Mouse (Mus musculus) cerebellum, adult 9-11 months (tissue): ENCODE data around the gene Dus1l.
A peak's percentile ranks its signal among the peaks of the same experiment; 100 is the strongest.
"Not testable (repeated sequence)": the region's sequence is repeated elsewhere in the genome, so short reads cannot be mapped to it uniquely, and the experiment has no call there.

Source experiments
- DNase-seq: peaks from one replicate; pipeline ENCODE4 v3.0.0; 2022

Dus1l gene

DNA sequence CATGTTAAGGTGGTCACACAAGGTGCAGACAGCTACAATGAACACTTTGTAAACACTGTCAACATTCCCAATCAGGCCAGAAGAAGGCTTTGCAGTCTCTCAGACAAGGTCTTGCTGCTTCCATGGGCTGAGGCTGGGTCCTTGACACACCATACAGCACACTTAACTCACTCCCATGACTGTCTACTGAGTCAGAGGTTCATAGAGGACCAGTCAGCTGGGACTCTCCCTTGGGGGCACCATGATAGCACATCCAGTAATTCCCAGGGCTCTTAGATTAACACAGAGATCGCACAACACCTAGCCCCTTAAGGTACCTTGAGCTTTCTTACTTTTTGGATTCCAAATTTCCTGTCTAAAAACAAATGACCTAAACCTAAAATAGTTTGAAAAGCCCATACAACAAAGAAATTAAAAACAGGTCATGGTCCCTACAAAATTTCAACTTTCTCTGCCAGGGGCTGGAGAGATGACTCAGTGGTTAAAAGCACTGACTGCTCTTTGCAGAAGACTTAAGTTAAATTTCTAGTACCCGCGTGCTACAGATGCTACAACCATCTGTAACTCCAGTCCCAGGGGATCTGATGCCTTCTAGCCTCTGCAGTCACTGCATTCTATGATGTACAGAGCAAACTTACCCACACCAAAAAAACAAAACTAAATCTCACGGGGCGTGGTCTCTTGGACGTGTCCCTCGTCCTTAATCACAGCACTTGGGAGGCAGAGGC, 22.6 kb downstream of the Dus1l start:
- no peak for DNase-seq

DNA sequence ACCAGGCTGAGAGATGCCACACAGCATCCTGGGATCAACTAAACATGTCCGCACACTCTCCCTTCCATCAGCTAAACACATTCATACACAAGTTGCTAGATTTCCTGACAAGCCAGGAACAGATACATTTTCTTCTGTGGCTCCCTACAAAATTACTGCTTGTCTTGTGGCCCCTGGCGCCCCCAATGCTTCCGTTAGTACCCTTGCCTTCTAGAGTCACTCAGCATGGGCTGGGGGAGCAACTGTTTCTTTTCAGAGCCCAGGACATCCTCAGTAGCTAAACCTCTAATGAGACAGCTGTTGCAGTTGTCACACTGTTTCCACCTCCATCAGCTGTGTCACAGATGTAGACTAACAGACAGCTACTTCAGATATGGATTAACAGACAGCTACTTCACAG, 23.5 kb downstream of the Dus1l start:
- no peak for DNase-seq

GRCm38 (mm10) chr11:120768206-120768605, 28.0 kb downstream of the Dus1l start:
- DNase-seq, result no peak

GRCm38 (mm10) chr11:120767023-120767422, 29.2 kb downstream of the Dus1l start:
- not testable (repeated sequence) for DNase-seq

DNA sequence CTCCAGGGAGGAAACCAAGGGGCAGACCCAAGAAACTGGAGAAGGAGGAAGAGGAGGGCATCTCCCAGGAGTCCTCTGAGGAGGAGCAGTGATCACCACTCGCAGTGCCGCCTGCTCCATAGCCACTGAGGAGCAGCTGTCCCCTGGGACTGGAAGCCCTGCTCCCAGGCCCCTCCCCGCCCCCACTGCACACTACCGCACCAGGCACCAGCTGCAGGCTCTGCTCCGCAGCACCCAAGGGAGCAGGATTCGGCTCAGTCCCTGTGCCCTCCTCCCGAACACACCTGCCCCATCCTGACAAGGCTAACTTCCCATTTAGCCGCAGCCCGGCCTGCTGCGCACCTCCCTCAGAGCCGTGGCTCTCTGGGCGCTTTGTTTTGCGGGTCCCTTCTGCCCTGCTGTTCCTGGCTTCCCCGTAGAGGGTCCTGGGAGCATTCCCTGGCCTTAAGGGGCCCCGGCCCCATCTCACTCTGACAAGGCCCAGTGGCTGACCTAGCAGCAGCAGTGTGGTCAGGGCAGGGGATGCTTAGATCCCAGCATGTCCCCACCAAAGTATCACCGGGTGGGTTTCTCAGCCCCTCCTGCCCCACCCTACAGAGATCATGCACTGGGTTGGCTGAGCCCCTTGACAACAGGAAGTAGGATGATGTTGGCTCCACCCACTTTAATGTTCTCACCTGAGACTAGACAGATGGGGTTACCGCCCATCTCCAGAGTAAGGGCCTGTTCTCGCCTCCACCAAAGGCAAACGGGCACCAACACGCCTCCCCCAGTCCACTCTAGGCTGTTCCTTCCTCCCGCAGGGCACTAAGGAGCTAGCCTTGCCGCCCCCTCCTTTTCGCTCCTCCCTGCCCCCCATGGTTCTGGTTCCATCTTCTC, 32.8 kb downstream of the Dus1l start:
- peak; percentile 18 for DNase-seq

GRCm38 (mm10) chr11:120762672-120763041, 33.5 kb downstream of the Dus1l start, which contains the start of gene Hmga1b:
Gene Hmga1b, plus strand, starts transcription at chr11:120762794.
- DNase-seq, result not testable (repeated sequence)

DNA sequence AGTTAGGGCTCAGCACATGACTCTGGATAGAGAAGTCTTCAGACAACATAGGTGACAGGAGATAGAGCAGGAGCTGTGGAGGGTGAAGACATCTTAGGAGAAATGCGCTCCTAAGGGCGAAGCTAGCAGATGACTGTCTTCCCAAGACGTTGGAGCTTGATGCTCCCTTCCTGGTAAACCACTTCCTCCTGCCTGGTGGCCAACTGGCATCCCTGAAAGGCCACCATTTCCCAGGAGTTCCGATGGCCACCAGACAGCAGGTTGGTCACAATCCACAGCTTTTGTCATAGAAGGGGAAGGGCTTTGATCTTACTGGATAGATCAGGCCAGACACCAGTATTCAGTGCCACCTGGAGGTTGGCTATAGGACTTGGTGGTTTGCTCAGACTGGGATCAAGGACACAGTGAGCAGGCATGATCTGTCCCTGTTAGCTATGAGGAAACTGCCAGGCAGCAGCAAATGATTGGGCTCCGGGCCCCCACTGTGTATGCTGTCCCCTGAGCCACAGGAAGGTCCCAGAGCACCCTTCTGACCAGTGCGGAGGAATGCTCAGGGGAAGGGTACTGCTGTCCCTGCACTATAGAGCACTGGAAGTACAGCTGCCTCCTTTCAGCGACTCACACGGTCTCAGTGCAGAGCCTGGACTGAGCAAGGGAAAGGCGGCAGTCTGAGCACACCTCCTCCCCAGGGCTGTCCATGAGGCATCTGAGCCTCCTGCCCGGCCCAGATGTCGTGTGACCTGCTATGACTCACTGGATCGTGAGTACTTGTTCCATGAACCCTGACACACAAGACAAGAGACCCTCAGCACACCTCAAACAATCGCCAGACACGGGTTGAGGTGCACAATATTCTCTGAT, 34.2 kb downstream of the Dus1l start:
- DNase-seq, result no peak

DNA sequence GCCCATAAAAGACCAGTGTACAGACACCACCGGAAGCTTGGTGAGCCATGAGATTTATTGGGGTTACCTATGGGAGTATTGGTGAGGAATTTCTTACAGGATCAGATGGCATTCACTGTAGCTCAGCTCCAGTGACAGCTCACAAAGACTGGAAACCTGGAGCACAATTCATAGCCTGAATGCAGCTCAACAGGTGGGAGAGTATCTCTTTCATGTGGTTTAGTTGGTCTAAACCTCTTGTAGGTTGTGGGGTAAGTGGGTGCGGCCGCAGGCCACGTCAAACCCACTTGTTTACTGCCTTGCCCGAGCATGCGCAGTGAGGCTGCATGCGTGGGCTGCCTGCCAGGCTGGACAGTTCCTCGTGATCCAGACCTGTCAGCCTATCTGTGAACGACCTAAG, 36.0 kb downstream of the Dus1l start:
- DNase-seq, result no peak

DNA sequence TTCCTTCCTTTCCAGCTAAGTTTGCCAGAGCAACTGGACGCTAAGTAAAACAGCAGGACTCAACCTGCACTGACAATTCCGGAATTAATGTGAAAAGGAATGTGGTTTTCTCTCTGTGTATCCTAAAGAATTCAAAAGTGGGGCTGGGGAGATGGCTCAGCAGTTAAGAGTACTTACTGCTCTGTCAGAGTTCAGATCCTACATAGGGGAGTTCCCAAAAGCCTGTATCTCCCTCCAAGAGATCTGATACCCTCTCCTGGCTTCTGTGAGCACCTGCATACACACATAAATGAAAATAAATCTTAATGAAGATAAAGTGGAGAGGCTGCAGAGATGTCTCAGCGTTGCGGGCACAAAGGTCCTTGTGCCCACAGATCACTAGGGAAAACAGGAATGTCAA, 44.6 kb downstream of the Dus1l start:
- no peak for DNase-seq

DNA sequence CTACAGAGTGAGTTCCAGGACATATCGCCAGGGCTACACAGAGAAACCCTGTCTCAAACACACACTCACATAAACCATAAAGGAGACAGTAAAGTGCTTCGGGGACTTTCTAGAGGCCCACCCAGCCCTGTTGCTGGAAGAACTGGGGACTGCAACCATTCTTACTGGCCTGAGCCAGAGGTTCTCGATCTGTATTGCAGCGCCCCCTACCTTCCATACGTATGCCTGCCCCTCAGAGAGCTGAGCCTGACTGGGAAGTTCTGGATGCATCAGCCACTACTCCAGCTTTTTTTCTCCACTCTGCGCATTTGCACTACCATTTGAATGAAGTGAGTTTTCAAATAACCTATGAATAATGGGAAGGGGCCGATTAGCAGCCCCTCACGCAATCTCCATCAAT, 46.8 kb downstream of the Dus1l start:
- DNase-seq, result no peak

- no peak for DNase-seq
Observed at GRCm38 (mm10) chr11:120747974-120748373, 48.2 kb downstream of the Dus1l start.

- DNase-seq, result no peak
Observed at GRCm38 (mm10) chr11:120744121-120744701, 52.0 kb downstream of the Dus1l start.

- DNase-seq, result no peak
Observed at GRCm38 (mm10) chr11:120740981-120741380, 55.2 kb downstream of the Dus1l start.
